Mouse (Mus musculus): Measurements from ENCODE around the gene Usp48. TPM values are rescaled to one million over a fixed set of nuclear protein-coding genes. Genes with fewer than 3 reads are reported as not detected.

Usp48 gene
- 57.0 TPM for polyA plus RNA-seq (2021)

GRCm38 (mm10) chr4:137593601-137594495 is at the start of gene Usp48:
Gene Usp48 (plus strand): TSS chr4:137593755.
- in situ Hi-C loops (cut with MboI; ENCODE audit: low pct_unique_long_range_greater_than_20kb) = no loop called here
- ATAC-seq (peak; percentile 71), DNase-seq (ENCODE audit: low read depth, low spot score) (peak; percentile 88)
- no peak for TF ChIP-seq CTCF (IDR thresholded peaks at IDR 0.05)
- H3K27me3 ChIP-seq = no peaks in the 10 kb centered on the region
- ChIA-PET CTCF (no interaction called here), POLR2A (interaction anchor here (1.2 kb wide), 1 partner anchor 52 kb away, joined by 3 read pairs; no protein-coding TSS in a partner anchor)

- no peak for DNase-seq (ENCODE audit: low read depth, low spot score)
- in situ Hi-C loops (cut with MboI; ENCODE audit: low pct_unique_long_range_greater_than_20kb) = loop anchor here (25.0 kb wide), 1 partner anchor 108 kb away; the partner anchor contains the start of gene Cela3b
These were observed 48.0 kb upstream of the Usp48 start for GRCm38 (mm10) chr4:137545568-137545967.

GRCm38 (mm10) chr4:137546003-137546525 is 47.5 kb upstream of the Usp48 start:
- in situ Hi-C loops (cut with MboI; ENCODE audit: low pct_unique_long_range_greater_than_20kb) = loop anchor here (25.0 kb wide), 1 partner anchor 109 kb away; the partner anchor contains the start of gene Cela3b
- CTCF ChIA-PET = interaction anchor here (0.6 to 1.6 kb wide), 2 partner anchors 10 to 238 kb away, joined by 3 read pairs; no protein-coding TSS in a partner anchor
- POLR2A ChIA-PET = interaction anchor here (0.5 kb wide), 1 partner anchor 99 kb away, joined by 5 read pairs; no protein-coding TSS in a partner anchor
- DNase-seq (ENCODE audit: low read depth, low spot score) = no peak
- no peak for TF ChIP-seq CTCF (IDR thresholded peaks at IDR 0.05)
- no peaks in the 10 kb centered on the region for H3K27me3 ChIP-seq
- ATAC-seq = no peak

More at GRCm38 (mm10) chr4:137545568-137545967, 48.0 kb upstream of the Usp48 start:
- no peaks in the 10 kb centered on the region for H3K27me3 ChIP-seq
- TF ChIP-seq CTCF (IDR thresholded peaks at IDR 0.05) = no peak
- ATAC-seq = no peak
- ChIA-PET POLR2A (interaction anchor here (0.5 kb wide), 1 partner anchor 99 kb away, joined by 5 read pairs; no protein-coding TSS in a partner anchor), CTCF (interaction anchor here (0.6 to 1.6 kb wide), 2 partner anchors 9 to 237 kb away, joined by 3 read pairs; no protein-coding TSS in a partner anchor)

- POLR2A ChIA-PET = no interaction called here
- TF ChIP-seq CTCF (IDR thresholded peaks at IDR 0.05) = no peak
- DNase-seq (ENCODE audit: low read depth, low spot score) (no peak), ATAC-seq (no peak)
- CTCF ChIA-PET = no interaction called here
- in situ Hi-C loops (cut with MboI; ENCODE audit: low pct_unique_long_range_greater_than_20kb) = no loop called here
- H3K27me3 ChIP-seq = no peaks in the 10 kb centered on the region
These were observed 40.1 kb upstream of the Usp48 start for GRCm38 (mm10) chr4:137553466-137553865.

- no peaks in the 10 kb centered on the region for H3K27me3 ChIP-seq
- ChIA-PET POLR2A (no interaction called here), CTCF (no interaction called here)
- no peak for TF ChIP-seq CTCF (IDR thresholded peaks at IDR 0.05)
- DNase-seq (ENCODE audit: low read depth, low spot score) = peak; percentile 68
- in situ Hi-C loops (cut with MboI; ENCODE audit: low pct_unique_long_range_greater_than_20kb) = no loop called here
- peak; percentile 44 for ATAC-seq
These were observed 36.8 kb upstream of the Usp48 start for GRCm38 (mm10) chr4:137556673-137557210.

GRCm38 (mm10) chr4:137569873-137570272 is 23.7 kb upstream of the Usp48 start:
- ATAC-seq (no peak), DNase-seq (ENCODE audit: low read depth, low spot score) (no peak)
- no peaks in the 10 kb centered on the region for H3K27me3 ChIP-seq
- ChIA-PET CTCF (no interaction called here), POLR2A (no interaction called here)
- in situ Hi-C loops (cut with MboI; ENCODE audit: low pct_unique_long_range_greater_than_20kb) = no loop called here
- TF ChIP-seq CTCF (IDR thresholded peaks at IDR 0.05) = no peak

- TF ChIP-seq CTCF (IDR thresholded peaks at IDR 0.05) = no peak
- in situ Hi-C loops (cut with MboI; ENCODE audit: low pct_unique_long_range_greater_than_20kb) = no loop called here
- H3K27me3 ChIP-seq = no peaks in the 10 kb centered on the region
- ATAC-seq = no peak
- DNase-seq (ENCODE audit: low read depth, low spot score) = no peak
- CTCF ChIA-PET = no interaction called here
- POLR2A ChIA-PET = no interaction called here
These were observed 19.1 kb upstream of the Usp48 start, which contains the start of gene Ldlrad2 for GRCm38 (mm10) chr4:137574469-137574868. Gene Ldlrad2 (minus strand): TSS chr4:137574569.

GRCm38 (mm10) chr4:137577486-137577885 is 16.1 kb upstream of the Usp48 start:
- H3K27me3 ChIP-seq = no peaks in the 10 kb centered on the region
- TF ChIP-seq CTCF (IDR thresholded peaks at IDR 0.05) = no peak
- DNase-seq (ENCODE audit: low read depth, low spot score) (no peak), ATAC-seq (no peak)
- in situ Hi-C loops (cut with MboI; ENCODE audit: low pct_unique_long_range_greater_than_20kb) = no loop called here
- ChIA-PET POLR2A (no interaction called here), CTCF (no interaction called here)

- no peaks in the 10 kb centered on the region for H3K27me3 ChIP-seq
- TF ChIP-seq CTCF (IDR thresholded peaks at IDR 0.05) = no peak
- ChIA-PET POLR2A (no interaction called here), CTCF (no interaction called here)
- in situ Hi-C loops (cut with MboI; ENCODE audit: low pct_unique_long_range_greater_than_20kb) = no loop called here
- no peak for ATAC-seq
- no peak for DNase-seq (ENCODE audit: low read depth, low spot score)
These were observed 15.2 kb upstream of the Usp48 start for GRCm38 (mm10) chr4:137578181-137578845.

GRCm38 (mm10) chr4:137579789-137580188 is 13.8 kb upstream of the Usp48 start:
- DNase-seq (ENCODE audit: low read depth, low spot score) = no peak

More at GRCm38 (mm10) chr4:137579789-137580188, 13.8 kb upstream of the Usp48 start:
- TF ChIP-seq CTCF (IDR thresholded peaks at IDR 0.05) = no peak
- ChIA-PET CTCF (no interaction called here), POLR2A (no interaction called here)
- ATAC-seq = no peak
- in situ Hi-C loops (cut with MboI; ENCODE audit: low pct_unique_long_range_greater_than_20kb) = no loop called here
- no peaks in the 10 kb centered on the region for H3K27me3 ChIP-seq

Measured in Patski (cell line).